Mouse (Mus musculus) CH12.LX (cell line): ENCODE data around the gene Lrrc29. TPM values are rescaled to one million over a fixed set of nuclear protein-coding genes. Genes with fewer than 3 reads are reported as not detected.

Experiments used
- DNase-seq: peaks from one replicate; pipeline ENCODE4 v3.0.0-alpha.2; 2013; ENCODE audit errors: extremely low read depth
- H3K27ac ChIP-seq: 2 replicates; pipeline ENCODE4 v1.5.1; 2012; ENCODE audit warnings: low read depth, mild to moderate bottlenecking, control low read depth, moderate library complexity; ENCODE audit not compliant: insufficient read depth
- H3K27me3 ChIP-seq: replicated peaks from 2 replicates; pipeline ENCODE3; 2012; ENCODE audit warnings: inconsistent platforms
- H3K36me3 ChIP-seq, 2 experiments: replicated peaks in 1 of 2; 2 replicates each; pipeline versions ENCODE3 to v1.6.1; 2012; ENCODE audit warnings: inconsistent platforms in 1 of 2, low read length in 1 of 2, mild to moderate bottlenecking in 1 of 2, mixed read lengths in 1 of 2, moderate library complexity in 1 of 2; ENCODE audit not compliant: control insufficient read depth in 1 of 2, insufficient read depth in 1 of 2
- H3K4me1 ChIP-seq, 2 experiments: 2 replicates each; pipeline ENCODE4 v1.6.1; 2012; ENCODE audit warnings: inconsistent platforms in 1 of 2, moderate library complexity in 1 of 2; ENCODE audit not compliant: insufficient read depth in 2 of 2, control insufficient read depth in 1 of 2
- H3K4me2 ChIP-seq: 2 replicates; pipeline ENCODE4 v1.6.1; 2012; ENCODE audit warnings: low read depth, mild to moderate bottlenecking, control low read depth; ENCODE audit not compliant: poor library complexity, insufficient read depth, severe bottlenecking
- H3K4me3 ChIP-seq, 3 experiments: fragments of 150-350 bp in 1 of 3; sonication (generic) in 1 of 3; replicated peaks in 1 of 3; 2 replicates each; pipeline versions ENCODE3 to v1.5.1; 2011 to 2012; ENCODE audit warnings: low read depth in 2 of 3, low read length in 2 of 3, mild to moderate bottlenecking in 2 of 3, moderate library complexity in 2 of 3, control low read depth in 1 of 3, improper control_type of control experiment in 1 of 3, inconsistent platforms in 1 of 3, mixed read lengths in 1 of 3; ENCODE audit not compliant: poor library complexity in 1 of 3
- H3K79me2 ChIP-seq: replicated peaks from 2 replicates; pipeline ENCODE4 v1.6.1; 2012; ENCODE audit warnings: mild to moderate bottlenecking, moderate library complexity; ENCODE audit not compliant: control insufficient read depth, poor library complexity, insufficient read depth, severe bottlenecking; ENCODE audit errors: extremely low read depth
- H3K9ac ChIP-seq: 2 replicates; pipeline ENCODE4 v1.6.1; 2012; ENCODE audit warnings: low read depth, mild to moderate bottlenecking, control low read depth, moderate library complexity; ENCODE audit not compliant: insufficient read depth
- H3K9me3 ChIP-seq: replicated peaks from 2 replicates; pipeline ENCODE3; 2012; ENCODE audit warnings: low read length, inconsistent platforms, mixed read lengths
- CHD2 ChIP-seq: IDR thresholded peaks from 2 replicates; pipeline ENCODE4 v1.6.1; 2011; ENCODE audit warnings: low read length, improper control_type of control experiment
- ETS1 ChIP-seq: conservative IDR thresholded peaks from 2 replicates; pipeline ENCODE4 v1.6.1; 2012; ENCODE audit warnings: low read depth, mild to moderate bottlenecking, inconsistent platforms, low read length, improper control_type of control experiment, moderate library complexity
- GABPA ChIP-seq: IDR thresholded peaks from 2 replicates; pipeline ENCODE4 v1.6.1; 2012; ENCODE audit warnings: low read depth, low read length, improper control_type of control experiment, inconsistent platforms; ENCODE audit not compliant: insufficient replicate concordance
- JUND ChIP-seq: conservative IDR thresholded peaks from 2 replicates; pipeline ENCODE4 v1.6.1; 2011; ENCODE audit warnings: low read depth, low read length, improper control_type of control experiment
- MAFK ChIP-seq: IDR thresholded peaks from 2 replicates; pipeline ENCODE4 v1.6.1; 2011; ENCODE audit warnings: low read length, improper control_type of control experiment; ENCODE audit not compliant: insufficient replicate concordance
- MAZ ChIP-seq: IDR thresholded peaks from 2 replicates; pipeline ENCODE4 v1.6.1; 2012; ENCODE audit warnings: low read depth, mild to moderate bottlenecking, inconsistent platforms, low read length, improper control_type of control experiment, moderate library complexity
- MXI1 ChIP-seq: IDR thresholded peaks from 2 replicates; pipeline ENCODE4 v1.6.1; 2011; ENCODE audit warnings: mild to moderate bottlenecking, low read depth, low read length, improper control_type of control experiment
- MYC ChIP-seq: IDR thresholded peaks from 2 replicates; pipeline ENCODE4 v1.6.1; 2011; ENCODE audit warnings: low read depth, mild to moderate bottlenecking, improper control_type of control experiment, low read length
- PAX5 ChIP-seq: IDR thresholded peaks from 2 replicates; pipeline ENCODE4 v1.6.1; 2012; ENCODE audit warnings: low read length, inconsistent platforms, mixed read lengths
- POLR2AphosphoS2 ChIP-seq: IDR thresholded peaks from 2 replicates; pipeline ENCODE4 v1.6.1; 2011; ENCODE audit warnings: low read depth, low read length, improper control_type of control experiment
- RAD21 ChIP-seq: IDR thresholded peaks from 2 replicates; pipeline ENCODE4 v1.6.1; 2011; ENCODE audit warnings: low read depth, mild to moderate bottlenecking, low read length, improper control_type of control experiment, moderate library complexity
- SMC3 ChIP-seq: IDR thresholded peaks from 2 replicates; pipeline ENCODE4 v1.6.1; 2011; ENCODE audit warnings: low read depth, low read length, improper control_type of control experiment
- TBP ChIP-seq: conservative IDR thresholded peaks from 2 replicates; pipeline ENCODE4 v1.6.1; 2011; ENCODE audit warnings: low read depth, low read length, improper control_type of control experiment
- USF1 ChIP-seq: IDR thresholded peaks from 2 replicates; pipeline ENCODE4 v1.6.1; 2014; ENCODE audit warnings: low read depth, mild to moderate bottlenecking, inconsistent platforms, low read length, improper control_type of control experiment
- USF2 ChIP-seq: conservative IDR thresholded peaks from 2 replicates; pipeline ENCODE4 v1.6.1; 2011; ENCODE audit warnings: low read depth, low read length, improper control_type of control experiment
- ZMIZ1 ChIP-seq: IDR thresholded peaks from 2 replicates; pipeline ENCODE4 v1.6.1; 2012; ENCODE audit warnings: low read depth, mild to moderate bottlenecking, inconsistent platforms, low read length, improper control_type of control experiment
- dilution Hi-C: fragments of 300-500 bp; cut with MboI; formaldehyde crosslinking; loops from 2 replicates; pipeline ENCODE4 v1.14.3; 2020; ENCODE audit warnings: low sequenced_read_pairs; ENCODE audit not compliant: extremely low pct_unique_long_range_greater_than_20kb, extremely low pct_ligation_motif_present
- in situ Hi-C: fragments of 300-500 bp; cut with MboI; formaldehyde crosslinking; loops from 3 replicates; pipeline ENCODE4 v1.14.3; 2019; ENCODE audit warnings: low sequenced_read_pairs, low pct_ligation_motif_present, low pct_unique_long_range_greater_than_20kb, mixed read lengths
- polyA plus RNA-seq: library from polyadenylated mRNA; unstranded; fragments of >175 nt; gene quantifications from 2 replicates; pipeline ENCODE4 v1.2.1, GENCODE M21; 2012; ENCODE audit warnings: low read depth; ENCODE audit not compliant: insufficient read length
- total RNA-seq, 2 experiments: library from RNA; depleted of rRNA; stranded (reverse); fragments of 300-350 nt in 1 of 2; fragments of >200 nt in 1 of 2; gene quantifications; 2 replicates each; pipeline ENCODE4 v1.2.3; 2012 to 2014

The Lrrc29 gene
- total and polyA plus RNA-seq, 3 experiments = 1.4 to 1.8 (median 1.7) TPM

DNA sequence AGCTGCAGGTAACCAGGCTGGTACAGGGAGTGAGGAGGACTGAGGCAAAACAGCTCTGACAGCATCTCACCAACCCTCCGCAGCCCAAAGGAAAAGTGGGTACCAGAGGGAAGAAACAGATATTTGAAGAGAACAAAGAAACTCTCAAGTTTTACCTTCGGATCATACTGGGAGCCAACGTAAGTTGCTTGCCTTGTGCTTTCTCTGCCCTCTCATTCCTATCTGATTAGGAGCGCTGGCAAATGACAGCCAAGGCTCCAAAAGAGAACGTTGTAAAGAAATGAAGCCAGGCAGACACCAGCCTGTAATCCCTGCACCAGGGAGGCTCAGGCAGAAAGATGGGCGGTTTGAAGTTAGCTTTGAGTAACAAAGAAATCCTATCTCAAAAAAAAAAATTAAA lies 890 bp upstream of the Lrrc29 start:
- dilution Hi-C loops = no loop called here
- Histone ChIP-seq H3K9me3 (no peaks in the 10 kb centered on the region), H3K79me2 (peaks cover 14% of the 10 kb centered on the region), H3K4me1 (peaks cover 3 to 22% of the 10 kb centered on the region in 2 experiments), H3K4me3 (peak overlapping the region; percentile 75 to 95 (median 84)), H3K27ac (no peak overlapping the region), H3K4me2 (peak overlapping the region; percentile 83), H3K36me3 (peaks cover 49 to 61% of the 10 kb centered on the region in 2 experiments), H3K27me3 (no peaks in the 10 kb centered on the region), H3K9ac (peak overlapping the region; percentile 84)
- in situ Hi-C loops = no loop called here
- no peak for DNase-seq
- TF ChIP-seq TBP (no peak), MXI1 (no peak), MAZ (no peak), RAD21 (no peak), POLR2AphosphoS2 (no peak), USF2 (no peak), ETS1 (no peak), PAX5 (no peak), SMC3 (no peak), GABPA (no peak), MAFK (no peak), USF1 (no peak), ZMIZ1 (no peak), MYC (no peak)

DNA sequence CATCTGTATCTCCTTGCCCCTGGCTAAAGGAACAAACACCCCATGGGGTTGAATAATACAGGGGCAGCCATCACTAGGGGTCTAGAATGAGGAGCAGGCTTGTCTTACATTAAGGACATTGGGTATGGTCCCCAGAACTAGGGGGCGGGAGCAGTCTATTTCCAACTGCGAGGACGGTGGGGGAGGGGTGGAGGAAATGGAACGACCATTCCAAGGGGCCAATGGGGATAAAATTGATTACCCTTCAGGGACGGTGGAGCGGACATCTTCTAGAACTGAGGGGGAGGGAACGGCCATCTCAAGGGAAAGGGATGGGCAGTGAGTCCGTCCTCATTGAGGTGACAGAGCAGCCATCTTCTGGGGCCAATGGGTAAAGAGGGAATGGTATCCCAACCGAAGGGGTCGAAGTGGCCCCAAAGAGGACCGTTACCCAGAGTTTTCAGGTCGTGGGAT lies 411 bp downstream of the Lrrc29 start:
- TF ChIP-seq CHD2 (peak; percentile 71; the same call in 1 of the 2 replicates), JUND (no peak)
- H3K79me2 ChIP-seq = peaks cover 14% of the 10 kb centered on the region
- dilution Hi-C loops = no loop called here
- DNase-seq = peak; percentile 27
- H3K9ac ChIP-seq = peak overlapping the region; percentile 75
- no peaks in the 10 kb centered on the region for H3K27me3 ChIP-seq
- peaks cover 42 to 50% of the 10 kb centered on the region in 2 experiments for H3K36me3 ChIP-seq
- no peaks in the 10 kb centered on the region for H3K9me3 ChIP-seq
- in situ Hi-C loops = no loop called here
- H3K4me1 ChIP-seq = peaks cover 3 to 22% of the 10 kb centered on the region in 2 experiments
- peak overlapping the region; percentile 75 to 95 (median 84) for H3K4me3 ChIP-seq
- peak overlapping the region; percentile 85 for H3K4me2 ChIP-seq
- peak overlapping the region; percentile 11; the same call in 1 of the 2 replicates for H3K27ac ChIP-seq
